Mouse (Mus musculus) thymus, postnatal 25 days (tissue): ENCODE results near the gene Mrpl42.

Source experiments
- DNase-seq: peaks from one replicate; pipeline ENCODE4 v3.0.0; 2022

Mrpl42 gene

DNA sequence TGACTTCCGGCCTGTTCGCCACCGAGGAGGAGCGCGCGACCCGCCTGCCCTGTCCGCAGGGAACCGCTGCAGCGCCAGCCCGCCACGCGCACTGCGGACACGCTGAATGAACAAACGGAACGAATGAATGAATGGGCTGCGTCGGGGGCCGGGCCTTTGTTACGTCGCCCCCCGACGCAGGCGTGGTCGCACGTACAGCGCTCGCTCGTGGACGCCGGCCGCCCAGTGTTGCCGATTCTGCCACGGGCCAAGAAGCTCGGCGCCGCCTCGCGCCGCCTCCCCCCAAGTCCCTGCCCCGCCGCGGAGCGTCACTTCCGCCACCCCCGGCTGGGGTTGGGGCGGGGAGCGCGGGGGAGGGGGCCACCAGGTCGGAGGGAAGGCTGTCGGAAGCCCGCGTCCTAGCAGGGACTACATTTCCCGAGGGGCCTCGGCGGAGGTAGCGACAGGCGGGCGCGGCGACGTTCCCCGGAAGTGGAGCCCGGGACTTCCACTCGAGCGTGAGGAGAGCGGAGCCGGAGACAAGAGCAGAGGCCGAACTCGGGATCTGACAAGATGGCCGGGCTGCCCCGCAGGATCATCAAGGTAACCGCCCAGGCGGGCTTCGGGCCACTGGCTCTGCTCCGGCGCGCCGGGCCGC is 13.0 kb upstream of the Mrpl42 start, which contains the start of gene Ube2n:
Ube2n (plus strand) TSS at position 490 of the 637 bp plus-strand sequence.
- DNase-seq, result peak; percentile 98

DNA sequence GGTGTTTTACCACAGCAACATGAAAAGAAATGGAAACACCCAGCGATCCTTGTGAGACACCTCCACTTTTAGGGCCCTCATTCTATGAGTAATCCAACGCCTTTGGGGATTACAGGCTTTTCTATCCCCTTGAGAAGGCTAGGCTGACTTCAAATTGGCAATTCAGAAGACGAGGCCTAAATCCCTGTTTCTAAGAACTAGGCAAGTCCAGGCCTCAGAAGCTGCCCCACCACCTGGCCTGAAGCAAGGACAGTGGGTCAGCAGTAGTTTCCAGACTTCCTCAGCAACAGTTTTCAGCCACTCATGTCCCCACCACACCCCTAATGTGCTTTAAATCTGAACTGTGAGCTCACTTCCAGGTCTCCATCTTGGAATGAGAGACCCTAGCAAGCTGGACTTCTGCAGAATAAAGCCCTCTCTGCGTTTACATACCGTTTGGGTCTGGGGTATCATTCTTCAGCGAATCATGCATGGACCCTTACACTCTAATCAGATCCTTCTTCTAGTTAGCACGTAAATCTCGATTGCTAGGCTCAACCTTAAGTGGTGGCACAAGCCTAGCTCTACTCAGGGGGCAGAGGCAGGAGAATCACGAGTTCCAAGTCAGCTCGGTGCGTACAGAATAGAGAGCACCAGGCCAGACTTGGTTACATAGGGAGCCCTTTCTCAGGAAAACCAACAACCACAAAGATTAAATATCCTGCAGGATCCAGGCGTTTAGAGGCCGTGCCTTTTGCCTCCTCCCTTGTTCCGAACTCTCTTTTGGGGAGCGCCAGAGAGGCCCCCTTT is 12.2 kb upstream of the Mrpl42 start:
- DNase-seq, result no peak

DNA sequence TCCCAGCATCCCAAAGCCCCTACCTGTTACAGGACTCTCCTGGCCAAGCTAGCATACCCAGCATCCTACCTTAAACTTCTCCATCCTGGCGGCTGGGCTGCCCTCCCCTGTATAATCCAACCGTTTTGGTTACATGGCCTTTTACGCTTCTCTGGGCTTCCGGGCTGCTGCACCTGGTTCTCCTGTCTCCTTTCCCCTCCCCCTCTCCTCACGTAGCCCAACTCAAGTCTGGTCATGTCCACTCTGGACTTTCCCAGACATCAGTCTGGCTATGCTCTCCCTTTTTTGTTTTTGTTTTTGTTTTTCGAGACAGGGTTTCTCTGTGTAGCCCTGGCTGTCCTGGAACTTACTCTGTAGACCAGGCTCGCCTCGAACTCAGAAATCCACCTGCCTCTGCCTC is 10.9 kb upstream of the Mrpl42 start:
- no peak for DNase-seq

DNA sequence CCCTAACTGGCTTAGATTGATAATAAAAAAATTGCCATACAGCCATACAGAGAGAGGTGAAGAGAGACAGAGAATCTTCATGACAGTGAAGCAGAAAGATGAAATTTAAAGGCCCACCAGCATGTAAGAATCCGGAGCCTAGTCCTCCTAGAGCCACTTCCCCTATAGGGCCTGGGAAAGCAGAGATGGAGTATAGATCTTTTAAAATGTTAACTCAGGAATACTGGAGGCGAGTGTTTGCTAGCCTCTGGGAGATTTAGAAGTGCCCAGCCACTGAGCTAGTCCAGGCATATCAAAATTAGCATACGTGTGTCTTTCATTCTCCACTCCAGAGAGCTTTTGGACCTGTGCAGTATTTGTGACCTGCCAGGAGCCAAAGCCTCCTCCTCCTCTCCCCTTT is 7.5 kb upstream of the Mrpl42 start:
- DNase-seq, result no peak

DNA sequence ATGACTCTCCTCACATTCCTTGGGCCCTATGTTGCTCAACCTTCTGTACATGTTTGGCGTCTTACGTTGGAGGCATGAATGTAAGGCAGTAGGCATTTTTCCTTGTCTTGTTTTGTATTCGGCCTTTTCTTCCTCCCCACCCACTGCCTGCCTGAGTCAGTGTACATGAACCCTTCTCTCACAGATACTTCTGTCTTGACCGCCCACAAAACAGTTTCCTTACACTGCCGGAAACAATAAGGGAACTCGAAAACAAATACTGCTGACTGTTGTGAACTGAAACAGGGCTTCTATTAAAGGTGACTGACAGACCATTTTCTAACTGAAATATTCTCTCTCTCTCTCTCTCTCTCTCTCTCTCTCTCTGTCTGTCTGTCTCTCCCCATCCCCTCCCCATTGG is 7.1 kb upstream of the Mrpl42 start:
- no peak for DNase-seq

DNA sequence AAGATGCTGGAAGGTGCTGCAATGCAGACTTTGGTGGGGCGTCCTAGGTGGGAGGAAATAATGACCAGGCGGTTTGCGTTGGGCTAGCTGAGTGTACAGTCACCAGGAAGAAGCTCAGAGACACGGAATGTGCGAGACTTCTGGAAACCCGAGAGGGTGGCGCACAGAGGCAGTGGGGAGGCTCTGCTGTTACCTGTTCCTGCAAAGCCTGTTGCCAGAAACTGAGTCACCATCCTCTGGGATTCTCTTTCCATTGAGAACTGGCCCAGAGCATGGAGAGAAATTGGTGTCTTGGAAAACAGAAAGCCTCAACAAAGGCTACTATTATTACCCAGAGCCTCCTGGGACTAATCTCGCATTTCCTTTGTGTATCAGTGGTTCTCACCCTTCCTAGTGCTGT is 6.4 kb upstream of the Mrpl42 start:
- DNase-seq, result no peak

DNA sequence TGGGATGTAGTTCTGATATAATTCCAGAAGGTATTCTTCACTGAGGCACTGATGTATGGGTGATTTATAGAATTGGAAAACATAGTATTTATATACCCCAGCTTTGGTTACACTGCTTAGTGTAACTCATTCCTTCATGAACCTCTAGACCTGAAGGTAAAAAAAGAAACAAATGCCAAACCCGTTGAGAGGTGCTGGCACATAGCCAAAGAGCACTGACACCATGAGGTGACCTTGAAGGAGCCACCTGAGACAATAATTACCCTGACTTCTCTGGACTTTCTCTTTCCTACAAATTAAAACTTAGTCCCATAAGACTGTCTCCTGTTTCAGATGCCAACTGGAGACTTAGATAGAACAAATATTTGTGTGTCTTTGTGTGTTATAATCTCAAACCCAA is 2.6 kb upstream of the Mrpl42 start:
- no peak for DNase-seq

DNA sequence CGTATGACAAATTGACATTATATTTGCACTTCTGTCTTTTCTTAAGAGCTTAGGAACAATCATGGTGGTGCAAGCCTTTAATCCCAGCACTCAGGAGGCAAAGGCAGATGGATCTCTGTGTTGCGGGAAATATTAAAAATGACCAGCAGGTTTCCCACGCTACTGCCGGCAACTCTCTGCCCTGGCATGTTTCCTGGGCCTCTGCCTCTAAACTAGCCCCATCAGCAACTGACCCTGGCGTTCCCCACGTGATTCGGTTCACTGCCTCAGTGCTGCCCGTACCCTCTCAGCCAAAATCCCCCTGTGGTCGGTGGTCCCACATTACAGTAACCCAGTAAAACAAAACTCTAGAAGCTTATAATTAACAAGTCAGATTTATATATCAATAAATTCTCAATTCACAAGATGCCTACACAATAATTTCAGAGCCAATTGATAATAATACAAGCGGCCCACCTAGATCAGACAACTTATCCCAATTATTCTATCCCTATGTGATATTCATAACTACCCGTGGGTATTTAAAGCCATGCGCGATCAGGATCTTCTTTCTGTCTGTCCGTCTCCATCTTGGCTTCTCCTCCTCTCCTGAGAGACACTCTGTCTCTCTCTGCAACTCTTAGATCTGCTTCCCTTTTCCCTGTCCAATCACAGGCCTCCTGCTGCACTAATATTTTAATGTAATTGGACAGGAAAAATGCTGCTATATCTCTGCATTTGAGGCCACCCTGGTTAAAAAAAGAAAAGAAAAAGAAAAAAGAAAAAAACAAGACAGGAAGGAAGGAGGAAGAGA is 1.9 kb upstream of the Mrpl42 start:
- DNase-seq, result no peak

DNA sequence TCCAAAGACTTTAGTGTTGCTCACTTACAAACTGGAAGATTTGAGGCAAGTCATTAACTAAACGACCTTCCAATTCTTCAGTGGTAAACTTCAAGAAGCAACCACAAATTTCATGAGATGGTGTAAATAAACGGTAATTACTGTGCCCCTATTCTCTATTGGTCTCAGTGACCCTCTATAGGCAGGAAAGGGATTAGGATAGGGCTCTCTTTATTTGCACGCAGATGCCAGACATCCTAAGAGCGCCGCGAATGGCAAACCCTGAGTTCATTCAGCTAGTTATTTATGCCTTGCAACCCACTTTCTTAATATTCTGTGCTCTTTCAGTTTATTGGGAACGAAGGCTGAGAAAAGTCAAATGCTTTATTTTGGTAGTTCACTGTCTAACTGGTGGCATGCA is 707 bp downstream of the Mrpl42 start:
- no peak for DNase-seq

DNA sequence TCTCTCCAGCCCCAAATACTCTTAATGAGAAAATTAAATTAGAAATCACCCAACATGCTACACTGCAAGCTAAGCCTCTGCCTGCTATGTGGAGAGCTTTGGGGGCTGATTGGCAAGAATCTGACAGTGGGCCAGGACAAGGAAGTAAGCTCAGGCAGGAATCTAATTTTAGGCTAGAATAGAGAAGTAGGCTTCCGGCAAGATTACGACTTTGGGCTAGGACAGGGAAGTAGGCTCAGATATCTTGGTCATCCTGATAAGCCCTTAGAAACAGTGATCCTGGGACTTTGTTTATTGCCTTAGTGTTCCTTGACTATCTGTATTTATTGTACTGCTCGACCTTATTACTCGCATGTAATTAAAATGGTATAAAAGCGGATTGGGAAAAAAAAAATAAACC is 7.5 kb downstream of the Mrpl42 start:
- no peak for DNase-seq

DNA sequence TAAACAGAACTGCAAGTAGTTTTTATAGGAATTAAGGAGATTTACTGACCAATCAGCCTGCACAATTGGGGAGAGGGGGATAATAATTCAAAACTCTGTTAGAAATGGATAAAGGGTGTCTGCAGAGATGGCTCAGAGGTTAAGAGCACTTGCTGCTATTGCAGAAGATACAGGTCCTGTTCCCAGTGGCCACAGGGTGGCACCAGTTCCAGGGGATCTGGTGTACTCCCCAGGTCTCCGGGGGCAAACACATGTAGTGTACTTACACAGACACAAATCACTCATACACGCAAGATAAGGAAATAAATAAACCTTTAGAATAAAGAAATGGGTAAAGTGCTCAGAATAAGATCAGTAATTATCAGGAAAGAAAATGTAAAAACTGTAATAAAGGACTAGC is 12.1 kb downstream of the Mrpl42 start:
- DNase-seq, result peak; percentile 19

DNA sequence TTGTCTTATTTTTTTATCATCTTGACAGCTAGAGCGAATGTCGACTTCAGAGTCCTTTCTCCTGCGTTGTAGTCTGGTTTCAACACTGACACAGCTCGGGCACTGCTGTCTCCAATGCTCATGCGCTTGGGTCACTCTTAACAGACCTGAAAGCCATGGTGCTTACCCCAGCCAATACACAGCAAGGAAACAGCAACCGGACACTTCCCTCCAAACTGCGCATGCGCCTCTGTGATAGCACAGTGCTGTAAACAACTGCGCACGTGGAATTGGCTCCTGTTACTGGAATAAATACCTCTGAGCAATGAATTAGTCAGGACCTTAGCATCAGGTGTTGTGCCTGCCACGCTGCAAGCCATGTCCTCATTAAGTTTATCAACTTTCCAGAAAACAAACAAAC is 24.2 kb downstream of the Mrpl42 start:
- no peak for DNase-seq

DNA sequence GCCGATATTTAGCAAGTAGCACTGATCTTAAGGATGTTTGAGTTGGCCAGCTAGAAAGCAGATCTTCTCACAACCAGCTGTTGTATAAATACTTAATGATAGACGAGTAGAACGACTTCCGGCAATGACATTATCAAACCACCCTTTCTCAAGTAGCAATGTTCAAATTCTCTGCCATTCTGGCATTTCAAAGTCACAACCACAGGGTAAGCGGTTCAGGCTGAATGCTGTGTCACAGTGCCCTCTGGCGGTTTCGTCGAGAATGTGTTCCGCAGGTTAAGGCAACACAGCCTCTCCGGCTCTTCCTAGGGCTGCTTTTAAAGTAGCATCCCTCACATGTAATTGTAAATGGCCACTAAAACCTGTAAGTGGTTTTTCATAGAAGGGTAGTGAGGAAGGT is 25.8 kb downstream of the Mrpl42 start:
- DNase-seq, result peak; percentile 85

DNA sequence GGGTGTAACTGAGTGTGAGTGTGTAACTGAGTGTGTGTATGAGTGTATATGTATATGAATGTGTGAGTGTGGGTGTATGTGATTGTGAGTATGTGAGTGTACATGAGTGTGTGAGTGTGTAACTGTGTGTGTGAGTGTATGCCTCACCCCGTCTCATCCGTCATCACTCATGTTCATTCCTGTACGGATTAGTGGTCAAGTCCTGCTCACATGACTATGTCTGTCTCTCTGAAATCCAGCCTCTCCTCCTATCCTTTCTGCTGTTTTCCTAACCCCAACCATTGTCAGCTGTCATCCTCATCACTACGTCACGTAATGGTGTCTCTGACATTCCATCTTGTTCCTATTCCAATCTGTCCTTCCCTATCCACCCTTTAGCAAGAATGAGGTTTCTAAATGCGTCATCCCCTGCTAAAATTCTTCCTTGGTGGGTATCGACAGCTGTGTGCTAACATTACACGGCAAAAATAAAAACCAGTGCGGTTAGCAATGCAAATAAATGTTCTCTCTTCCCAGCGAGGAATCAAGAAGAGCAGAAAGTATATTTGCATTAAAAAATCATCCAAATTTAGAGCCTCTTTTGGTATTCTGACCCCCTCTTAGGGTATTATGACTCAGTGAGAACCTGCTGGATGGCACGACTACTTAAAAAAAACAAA is 29.7 kb downstream of the Mrpl42 start:
- DNase-seq, result no peak

DNA sequence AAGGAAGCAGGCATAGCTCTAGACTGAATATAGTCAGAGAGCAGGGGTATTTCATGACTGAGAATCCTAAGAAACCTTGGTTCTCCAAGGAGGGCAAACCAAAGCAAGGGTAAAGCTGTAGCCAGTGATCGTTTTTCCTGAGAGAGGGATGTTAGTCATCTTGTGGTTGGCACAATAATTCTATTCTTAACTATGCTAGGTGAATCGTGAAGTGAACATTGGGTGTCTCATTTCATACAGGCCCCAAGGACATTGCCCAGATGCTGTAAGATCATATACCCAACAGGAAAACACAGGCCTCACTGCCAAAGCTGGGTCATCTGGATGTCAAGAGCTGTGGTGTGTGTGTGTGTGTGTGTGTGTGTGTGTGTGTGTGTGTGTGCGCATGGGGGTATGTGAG is 30.6 kb downstream of the Mrpl42 start:
- no peak for DNase-seq

DNA sequence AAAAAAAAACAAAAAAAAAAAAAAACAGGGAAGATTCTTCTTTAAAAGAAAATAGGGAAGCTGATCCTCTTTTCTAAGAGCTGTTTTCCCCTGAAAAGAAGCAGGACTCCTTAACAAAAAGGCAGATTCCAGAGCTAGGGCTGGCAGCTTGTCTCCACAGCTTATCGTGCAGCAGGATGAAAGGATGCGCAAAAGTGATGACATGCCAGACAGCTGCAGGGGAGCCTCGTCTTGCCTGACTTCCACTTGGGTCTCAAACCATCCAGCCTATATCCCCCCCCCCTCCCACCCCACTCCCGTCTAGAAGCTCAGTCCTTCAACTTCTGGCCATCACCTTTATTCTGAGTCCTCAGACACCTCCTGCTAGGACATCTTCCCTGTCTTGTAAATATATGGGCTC is 32.8 kb downstream of the Mrpl42 start:
- DNase-seq, result no peak

DNA sequence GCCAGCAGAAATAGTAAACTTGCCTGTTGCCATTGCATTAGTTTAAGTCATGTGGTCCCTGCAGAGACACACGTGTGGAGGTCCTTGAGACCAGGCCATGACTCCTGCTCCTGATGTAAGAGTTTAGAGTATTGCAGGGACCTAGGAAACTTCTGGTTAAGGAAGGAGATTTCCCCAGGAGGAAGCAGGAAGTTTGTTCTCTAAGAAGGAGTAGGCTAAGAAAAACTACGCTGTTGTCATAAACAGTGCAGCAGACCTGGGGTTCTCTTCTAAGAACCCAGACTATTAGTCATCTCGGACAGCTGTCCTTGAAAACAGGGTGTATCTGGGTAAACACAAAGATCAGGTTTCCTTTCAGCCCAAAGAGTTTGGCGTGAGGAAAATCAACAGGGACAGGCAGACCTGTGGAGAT is 36.2 kb downstream of the Mrpl42 start:
- DNase-seq, result no peak

DNA sequence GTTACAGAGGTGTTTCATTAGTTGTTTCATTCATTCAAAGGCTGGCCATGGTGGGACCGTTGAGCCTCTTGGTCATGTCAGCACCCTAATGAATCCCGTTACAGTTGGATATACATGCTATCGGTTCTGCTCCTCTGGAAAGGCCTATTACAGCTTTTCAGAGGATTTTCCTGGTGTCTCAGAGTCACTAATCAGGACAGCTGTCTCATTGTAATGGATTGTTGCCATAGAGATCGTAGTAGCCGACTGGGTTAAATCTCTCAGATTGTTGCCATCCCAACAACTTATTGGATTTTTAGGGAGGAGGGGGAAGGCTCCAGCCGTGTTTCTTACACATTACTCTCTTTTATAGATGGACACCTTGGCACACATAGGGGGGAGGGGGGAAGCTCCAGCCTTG is 37.2 kb downstream of the Mrpl42 start:
- DNase-seq, result no peak

DNA sequence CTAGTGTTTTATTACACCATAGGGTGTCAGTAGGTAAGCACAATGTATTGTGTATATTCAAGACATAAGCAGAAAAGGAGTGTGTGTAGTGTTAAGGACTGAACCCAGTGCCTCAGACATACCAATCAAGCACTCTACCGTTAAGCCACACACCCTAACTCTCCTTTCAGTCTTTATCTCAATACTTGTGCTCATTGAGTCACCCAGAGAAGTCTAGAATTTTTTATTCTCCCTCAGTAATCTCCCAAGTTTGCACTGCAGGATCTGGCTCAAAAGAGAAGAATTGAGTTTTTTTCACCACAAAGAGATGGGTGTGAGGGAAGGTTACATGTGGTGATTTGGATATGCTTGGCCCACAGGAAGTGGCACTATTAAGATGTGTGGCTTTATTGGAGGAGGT is 39.5 kb downstream of the Mrpl42 start:
- no peak for DNase-seq

DNA sequence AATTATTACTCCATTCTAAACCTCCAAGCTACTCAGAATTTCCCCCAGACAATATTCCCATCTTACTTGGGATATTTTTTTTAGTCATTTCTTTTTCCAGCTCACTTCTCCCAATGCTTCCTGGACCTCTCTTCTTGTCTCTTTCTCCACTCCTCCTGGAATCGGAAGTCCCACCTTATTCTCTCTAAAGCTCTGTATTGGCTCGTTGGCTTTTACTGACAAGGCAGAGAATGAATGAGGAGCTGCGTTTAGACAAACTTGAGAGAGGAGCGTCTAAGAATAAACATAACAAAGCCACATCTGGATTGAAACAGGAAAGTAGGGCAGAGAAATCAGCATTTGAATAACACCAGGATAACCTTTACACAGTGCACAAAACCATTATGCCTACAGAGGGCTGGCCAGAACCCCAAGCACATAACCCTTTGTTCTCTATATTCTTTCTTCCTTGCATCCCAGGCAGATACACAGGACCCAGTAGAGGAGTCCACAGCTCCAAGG is 40.6 kb downstream of the Mrpl42 start:
- DNase-seq, result no peak

DNA sequence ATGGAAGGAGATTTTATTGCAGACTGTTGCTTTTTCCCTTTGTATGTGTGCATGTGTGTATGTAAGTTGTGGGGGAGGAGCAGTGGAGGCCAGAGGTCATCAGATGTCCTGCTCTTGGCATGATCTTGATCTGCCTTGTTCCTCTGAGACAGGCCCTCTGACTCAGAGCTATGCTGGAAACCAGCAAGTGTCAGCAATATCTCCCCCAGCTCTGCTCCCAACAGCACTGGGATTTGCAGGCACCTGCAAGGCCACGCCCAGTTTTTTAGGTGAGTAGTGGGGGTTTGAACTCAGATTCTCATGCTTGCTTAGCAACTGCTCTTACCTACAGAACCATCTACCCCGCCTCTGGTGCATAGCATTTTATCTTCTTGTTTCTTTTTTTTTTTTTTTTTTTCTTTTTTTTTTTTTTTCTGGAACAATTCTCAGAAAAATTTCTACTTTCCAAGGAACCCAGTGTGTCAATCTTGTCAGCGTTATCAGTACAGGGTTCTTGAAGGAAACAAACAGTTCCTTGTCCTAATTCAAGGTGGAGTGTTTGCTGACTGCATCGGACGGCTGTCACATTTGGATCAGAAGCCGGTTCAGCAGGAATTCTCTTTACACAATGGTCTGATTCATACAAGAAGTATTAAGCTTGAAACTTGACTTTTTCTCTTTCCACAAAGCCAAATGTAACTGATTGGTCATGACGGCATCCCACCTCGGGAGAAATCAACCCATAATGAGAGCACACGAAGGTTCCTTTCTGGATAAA is 43.5 kb downstream of the Mrpl42 start:
- DNase-seq, result no peak

DNA sequence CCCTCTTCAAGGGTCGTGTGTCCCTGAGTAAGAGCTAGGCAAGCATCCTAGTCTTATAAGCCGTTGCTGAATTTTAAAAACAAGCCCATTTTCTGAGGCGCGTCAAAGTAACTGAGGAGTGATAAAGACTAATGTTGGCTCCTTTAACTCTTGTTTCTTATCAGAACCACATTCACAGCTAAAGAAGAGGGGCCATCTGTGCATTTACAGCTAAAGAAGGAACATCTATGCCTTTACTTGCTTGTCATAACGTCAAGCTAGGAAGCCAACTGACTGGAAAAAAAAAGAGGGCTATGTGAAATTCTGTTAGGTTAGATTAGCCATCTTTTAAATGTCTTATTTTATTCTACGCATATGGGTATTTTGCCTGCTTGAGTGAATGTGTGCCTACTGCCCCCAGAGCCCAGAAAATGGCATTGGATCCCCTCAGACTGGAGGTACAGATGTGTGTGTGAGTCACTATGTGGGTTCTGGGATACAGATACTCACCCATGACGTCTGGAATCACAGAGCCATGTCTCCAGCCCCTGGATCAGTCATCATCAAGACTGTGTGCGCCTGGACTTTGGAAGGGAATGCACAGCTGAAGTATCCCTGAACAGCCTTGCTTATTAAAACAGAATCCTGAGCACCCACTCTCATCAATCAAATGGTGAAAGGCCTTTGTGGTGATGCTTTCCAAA is 44.2 kb downstream of the Mrpl42 start:
- no peak for DNase-seq
